Mouse (Mus musculus) layer of hippocampus, adult 2 months (tissue): ENCODE results near the gene Trmt2b. TPM values are rescaled to one million over a fixed set of nuclear protein-coding genes. Genes with fewer than 3 reads are reported as not detected.
A peak's percentile ranks its signal among the peaks of the same experiment; 100 is the strongest.
"Not testable (repeated sequence)": the region's sequence is repeated elsewhere in the genome, so short reads cannot be mapped to it uniquely, and the experiment has no call there.

Source experiments
- DNase-seq, 2 experiments: peaks; one replicate each; pipeline ENCODE4 v3.0.0; 2022; ENCODE audit warnings: low spot score in 2 of 2
- H3K27ac ChIP-seq: fragments of 200-600 bp; 2 replicates; pipeline ENCODE4 v1.8.1; 2022
- H3K4me3 ChIP-seq: fragments of 200-600 bp; 2 replicates; pipeline ENCODE4 v1.8.1; 2022; ENCODE audit warnings: mild to moderate bottlenecking
- CTCF ChIP-seq: fragments of 200-600 bp; conservative IDR thresholded peaks from 2 replicates; pipeline ENCODE4 v1.8.1; 2022; ENCODE audit warnings: antibody characterized with exemption, mild to moderate bottlenecking, moderate library complexity
- long read RNA-seq, 2 experiments: library from polyadenylated mRNA; stranded (forward); transcript quantifications; one replicate each; pipeline ENCODE4 v2.0.0; 2021; ENCODE audit warnings: borderline mapping rate in 2 of 2
- total RNA-seq, 2 experiments: library from RNA; stranded (reverse); gene quantifications; 2 replicates each; pipeline ENCODE4 v1.2.3; 2021

The Trmt2b gene
- total RNA-seq: 1 to 10 TPM; 8.0 to 8.3 TPM
- long read RNA-seq, experiment 1, partial matches to known transcripts: 0 of 3 reads
- long read RNA-seq, experiment 1, other reads (novel, unspliced or antisense): 2 of 3 reads
- long read RNA-seq, experiment 2, transcript Trmt2b-202 (13 exons, 3,119 nt): major isoform, 8 of 8 reads
- long read RNA-seq, experiment 2, partial matches to known transcripts: 0 of 8 reads
- long read RNA-seq, experiment 2, other reads (novel, unspliced or antisense): 0 of 8 reads

- Histone ChIP-seq H3K27ac (peak within 1 kb of the TSS; percentile 62), H3K4me3 (peak within 1 kb of the TSS; percentile 53)
- TF ChIP-seq CTCF: no peak
- DNase-seq: no peak
Measured at GRCm38 (mm10) chrX:134276275-134277160, at the start of gene Trmt2b. Gene Trmt2b (minus strand): TSS chrX:134276984.

DNA sequence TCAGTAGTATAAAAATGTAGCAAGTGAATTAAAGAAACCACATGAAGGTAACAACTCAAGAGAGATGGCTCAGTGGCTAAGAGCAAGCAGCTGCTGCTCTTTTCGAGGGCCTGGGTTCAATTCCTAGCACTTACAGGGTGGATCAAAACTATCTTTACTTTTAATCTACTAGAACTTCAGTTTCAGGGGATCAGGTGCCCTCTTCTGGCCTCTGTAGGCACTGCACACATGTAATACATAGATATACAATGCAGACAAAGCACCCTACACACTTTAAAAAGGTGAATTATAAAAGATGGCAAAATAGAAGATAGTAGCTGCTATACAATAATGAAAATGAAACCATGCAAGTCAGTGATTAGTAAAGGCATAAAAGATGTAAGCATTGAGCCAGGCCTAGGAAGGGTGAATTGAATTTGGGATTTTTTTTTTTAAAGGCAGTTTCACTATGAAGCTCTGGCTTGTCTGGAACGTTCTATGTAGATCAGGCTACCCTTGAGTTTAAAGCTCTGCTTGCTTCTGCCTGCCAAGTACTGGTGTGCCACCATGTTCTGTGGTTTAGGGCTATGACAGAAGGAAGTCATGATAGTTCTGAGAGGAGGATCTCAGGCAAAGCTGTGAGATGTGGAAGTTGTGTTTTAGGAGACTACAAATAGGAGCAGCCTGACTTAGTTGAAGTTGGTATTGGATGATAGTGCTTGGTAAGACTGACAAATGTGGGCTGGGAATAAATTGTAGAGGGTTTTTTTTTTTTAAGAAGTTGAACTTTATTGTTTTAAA is 42.6 kb upstream of the Trmt2b start:
- H3K4me3 ChIP-seq: no peak overlapping the region
- DNase-seq: no peak

DNA sequence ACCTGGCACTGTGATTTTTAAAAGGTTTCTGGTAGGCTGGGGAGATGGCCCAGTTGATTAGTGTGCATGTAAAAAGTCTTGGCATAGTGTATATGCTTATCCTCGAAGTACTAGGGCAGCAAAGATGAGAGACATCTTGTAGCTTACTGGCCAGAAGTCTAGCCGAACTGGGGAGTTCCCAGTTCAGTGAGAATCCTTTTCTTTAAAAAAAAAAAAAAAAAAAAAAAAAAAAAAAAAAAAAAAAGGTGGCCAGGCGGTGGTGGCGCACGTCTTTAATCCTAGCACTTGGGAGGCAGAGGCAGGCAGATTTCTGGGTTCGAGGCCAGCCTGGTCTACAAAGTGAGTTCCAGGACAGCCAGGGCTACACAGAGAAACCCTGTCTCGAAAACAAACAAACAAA is 34.4 kb upstream of the Trmt2b start:
- H3K4me3 ChIP-seq, DNase-seq, H3K27ac ChIP-seq: not testable (repeated sequence)

More for the DNA sequence above, 42.6 kb upstream of the Trmt2b start:
- peak; percentile 76 for TF ChIP-seq CTCF
- no peak overlapping the region for H3K27ac ChIP-seq

DNA sequence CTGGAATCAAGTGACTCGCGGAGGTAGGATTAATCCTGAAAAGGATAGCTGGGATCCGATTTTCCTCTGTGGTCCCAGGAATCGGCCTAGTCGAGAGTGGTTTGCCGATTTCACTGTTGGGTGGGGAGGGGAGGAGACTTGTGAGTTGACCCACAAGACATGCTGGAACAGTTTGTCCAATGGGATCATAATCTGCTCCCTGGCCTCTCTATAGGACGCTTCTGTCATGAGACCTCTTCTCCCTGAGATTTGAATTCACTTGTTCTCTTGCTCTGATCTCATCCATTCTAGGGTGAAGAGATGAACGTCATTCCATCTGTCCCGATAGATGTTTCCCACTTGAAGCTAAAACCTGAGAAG is 31.5 kb upstream of the Trmt2b start:
- H3K4me3 ChIP-seq: peak overlapping the region; percentile 53
- H3K27ac ChIP-seq: no peak overlapping the region
- no peak for TF ChIP-seq CTCF
- DNase-seq: no peak

DNA sequence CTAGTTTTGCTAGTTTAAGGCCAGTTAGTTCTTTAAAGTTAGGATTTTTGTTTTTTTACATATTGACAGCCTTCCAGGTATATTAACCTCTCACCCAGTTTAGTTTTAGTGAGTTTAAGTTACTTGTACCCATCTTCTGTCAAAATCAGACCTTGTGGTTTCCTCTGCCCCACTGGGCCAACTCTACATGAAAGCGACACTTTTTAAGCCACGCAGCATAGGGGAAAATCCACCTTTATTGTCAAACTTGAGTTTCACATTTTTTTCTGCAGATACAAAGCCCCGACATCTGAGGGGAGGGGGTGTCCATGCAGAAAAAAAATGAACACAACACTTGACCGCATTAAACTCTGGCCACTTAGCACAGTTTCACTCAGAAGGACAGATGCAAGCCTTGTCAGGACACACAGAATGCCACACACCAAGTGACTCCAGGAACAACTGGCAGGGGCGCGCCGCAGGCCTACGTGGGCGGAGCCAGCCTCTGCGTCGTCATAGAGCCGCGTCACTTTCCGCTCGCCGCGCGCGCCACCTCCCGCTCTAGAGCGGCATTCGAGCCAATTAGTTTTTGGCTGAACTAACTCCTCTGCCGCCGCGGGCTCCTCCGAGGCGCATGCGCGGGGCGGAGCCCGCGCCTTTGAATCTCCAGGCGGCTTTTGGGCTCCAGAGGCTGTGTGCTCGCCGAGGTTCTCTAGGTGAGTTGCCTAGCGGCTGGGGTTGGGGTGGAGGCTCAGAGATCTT is 30.9 kb upstream of the Trmt2b start, which contains the start of gene Cenpi:
Gene Cenpi, plus strand, starts transcription at position 551 of the 741 bp plus-strand sequence.
- TF ChIP-seq CTCF: peak; percentile 55
- Histone ChIP-seq H3K4me3 (peak within 1 kb of the TSS; percentile 53), H3K27ac (peak within 1 kb of the TSS; percentile 84)
- peak; percentile 78 to 86 for DNase-seq

DNA sequence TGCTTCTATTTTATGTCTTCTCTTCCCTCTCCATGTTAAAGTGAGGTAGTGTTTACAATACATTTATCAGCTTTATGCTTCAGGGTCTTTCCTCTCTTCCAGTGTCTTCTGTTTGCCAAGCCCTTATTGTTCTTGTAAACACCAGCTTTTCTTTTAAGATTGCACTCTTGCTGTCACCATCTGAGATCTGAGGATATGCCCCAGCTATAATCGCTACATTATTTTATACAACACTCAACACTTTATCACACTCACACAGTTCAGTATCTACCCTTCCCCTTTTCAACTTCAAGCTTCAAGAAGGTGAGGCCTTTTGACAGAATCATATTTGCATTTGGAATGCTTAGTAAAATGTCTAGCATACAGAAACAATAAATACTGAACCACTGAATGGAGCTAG is 26.5 kb upstream of the Trmt2b start:
- no peak overlapping the region for H3K27ac ChIP-seq
- no peak for TF ChIP-seq CTCF
- no peak for DNase-seq
- no peak overlapping the region for H3K4me3 ChIP-seq

DNA sequence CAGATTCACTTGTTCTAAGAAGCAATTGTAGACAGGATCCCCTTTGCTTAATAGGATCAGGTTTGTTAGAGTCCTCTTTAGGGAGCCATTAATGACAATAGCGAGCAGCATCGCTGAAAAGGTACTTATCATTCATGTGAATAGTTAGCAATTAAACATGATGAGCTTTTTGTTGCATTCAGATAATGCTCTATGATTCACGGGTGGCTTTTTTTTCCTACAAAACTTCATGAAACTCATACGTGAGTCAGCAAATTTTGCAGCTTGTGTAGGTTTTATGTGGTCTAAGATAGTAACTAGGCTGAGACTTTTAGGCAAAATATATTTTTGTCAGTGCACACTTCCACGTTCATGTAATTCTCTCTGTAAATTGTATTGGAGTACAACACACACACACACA is 23.4 kb upstream of the Trmt2b start:
- DNase-seq: no peak
- TF ChIP-seq CTCF: no peak
- no peak overlapping the region for H3K27ac ChIP-seq

DNA sequence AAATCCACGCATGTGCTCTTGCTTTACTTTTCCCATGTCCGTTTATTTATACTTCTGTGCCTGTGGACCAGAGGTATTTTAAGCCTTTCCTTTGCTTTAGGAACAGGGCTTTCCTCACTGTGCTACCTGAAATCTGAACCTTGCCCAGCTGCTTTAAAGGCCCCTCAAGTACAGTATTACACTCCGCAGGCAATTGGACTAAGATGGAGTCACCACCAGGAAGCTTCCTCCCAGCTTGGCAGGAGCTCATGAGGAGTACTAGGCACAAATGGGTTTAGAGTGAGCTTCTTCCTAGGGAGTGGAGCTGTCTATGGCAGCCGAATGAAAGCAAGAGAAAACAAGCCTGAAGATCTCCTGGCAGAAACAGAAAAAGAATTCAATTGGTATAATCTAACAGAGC is 20.4 kb upstream of the Trmt2b start:
- DNase-seq: no peak
- peak overlapping the region; percentile 61 for H3K4me3 ChIP-seq
- TF ChIP-seq CTCF: no peak
- H3K27ac ChIP-seq: peak overlapping the region; percentile 88; the same call in 1 of the 2 replicates

More for the DNA sequence above, 23.4 kb upstream of the Trmt2b start:
- H3K4me3 ChIP-seq: no peak overlapping the region

DNA sequence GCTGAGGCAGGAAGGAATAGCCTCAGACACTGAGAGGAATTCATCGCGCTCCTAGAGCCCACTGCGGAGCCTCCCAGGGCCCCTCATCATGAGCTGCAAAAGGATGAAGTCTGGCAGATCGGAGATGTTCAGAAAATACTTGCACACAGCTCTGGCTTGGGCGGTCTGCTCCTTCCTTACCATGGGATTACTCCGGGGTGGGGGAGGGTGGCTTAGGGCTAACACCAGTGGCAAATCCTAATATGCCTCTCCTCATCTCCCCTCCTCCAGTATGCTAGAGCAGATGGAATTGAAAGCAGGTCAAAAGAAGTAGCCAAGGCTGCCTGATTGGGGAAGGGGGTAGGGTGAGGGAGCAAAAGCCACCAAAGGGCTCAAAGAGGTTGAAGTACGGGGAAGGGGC is 20.0 kb upstream of the Trmt2b start:
- DNase-seq: no peak
- TF ChIP-seq CTCF: no peak
- Histone ChIP-seq H3K4me3 (peak overlapping the region; percentile 61), H3K27ac (peak overlapping the region; percentile 88)

GRCm38 (mm10) chrX:134296301-134296700 is 19.5 kb upstream of the Trmt2b start:
- no peak for DNase-seq

GRCm38 (mm10) chrX:134287305-134287704 is 10.5 kb upstream of the Trmt2b start:
- Histone ChIP-seq H3K27ac (no peak overlapping the region), H3K4me3 (no peak overlapping the region)
- no peak for TF ChIP-seq CTCF
- no peak for DNase-seq

More at GRCm38 (mm10) chrX:134296301-134296700, 19.5 kb upstream of the Trmt2b start:
- TF ChIP-seq CTCF: no peak
- H3K4me3 ChIP-seq: peak overlapping the region; percentile 61
- peak overlapping the region; percentile 88 for H3K27ac ChIP-seq

DNA sequence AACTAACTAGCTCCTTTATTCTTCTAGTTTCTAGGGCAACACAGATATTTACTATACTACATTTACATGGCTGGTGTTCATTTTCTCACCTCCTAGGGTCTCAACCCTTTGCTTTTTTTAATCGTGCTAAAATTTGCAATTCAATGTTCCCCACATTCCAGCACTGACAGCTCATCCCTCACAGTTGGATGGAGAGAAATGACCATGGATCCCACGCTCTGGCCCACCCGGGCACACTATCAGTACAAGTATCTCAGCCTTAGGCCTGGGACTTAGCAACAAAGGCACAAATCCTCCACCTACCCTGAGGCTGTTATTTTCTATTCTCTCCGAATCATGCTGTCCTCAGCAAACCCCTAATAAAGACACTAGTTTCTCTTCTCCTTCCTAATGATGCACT is 9.0 kb upstream of the Trmt2b start:
- DNase-seq: no peak
- no peak overlapping the region for H3K4me3 ChIP-seq
- no peak overlapping the region for H3K27ac ChIP-seq
- TF ChIP-seq CTCF: no peak
